Mouse (Mus musculus): ENCODE measurements around the gene Xk. TPM values are rescaled to one million over a fixed set of nuclear protein-coding genes. Genes with fewer than 3 reads are reported as not detected.
"Not testable (repeated sequence)": the region's sequence is repeated elsewhere in the genome, so short reads cannot be mapped to it uniquely, and the experiment has no call there.

Gene Xk
- polyA plus RNA-seq, 1 experiment: 0.28 TPM

DNA sequence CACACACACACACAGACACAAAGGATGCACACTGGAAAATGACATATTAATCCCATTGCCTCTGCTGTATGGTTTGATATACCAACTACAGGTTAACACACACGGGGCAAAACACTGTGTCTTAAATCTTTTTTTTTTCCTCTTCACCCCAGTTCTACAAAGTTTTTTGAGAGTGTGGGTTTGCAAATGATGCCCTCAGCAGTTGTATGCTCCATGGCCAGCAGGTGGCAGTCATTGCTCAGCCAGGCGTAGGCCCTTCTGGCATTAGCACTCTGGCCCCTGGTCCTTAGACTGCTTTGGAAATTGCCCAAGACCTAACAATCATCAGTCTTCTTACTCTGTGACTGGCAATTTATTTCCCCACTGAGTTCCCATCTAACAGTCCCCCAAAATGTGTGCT, 60.5 kb downstream of the Xk start:
- peak; percentile 8 for DNase-seq
- H3K27ac ChIP-seq (ENCODE audit: insufficient read depth, low read depth, low read length): not testable (repeated sequence)

DNA sequence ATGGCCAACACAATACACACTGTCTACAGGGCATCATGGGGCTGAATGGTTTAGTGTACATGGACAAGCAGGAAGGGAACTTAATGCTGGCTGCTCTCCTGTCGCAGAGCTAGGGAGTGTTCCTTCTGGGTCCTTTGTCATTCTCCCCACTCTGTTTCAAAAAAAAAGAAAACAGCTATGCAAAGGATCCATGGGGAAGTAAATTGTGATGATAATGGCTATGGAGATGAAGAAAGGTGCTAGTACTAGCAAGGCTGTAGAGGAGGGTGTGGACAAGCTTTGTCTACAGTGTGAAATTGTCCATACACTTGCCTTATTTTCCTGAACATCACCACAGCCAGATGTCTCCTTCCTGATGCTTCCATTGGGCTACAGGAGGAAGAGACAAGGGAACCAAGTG, 62.4 kb downstream of the Xk start:
- not testable (repeated sequence) for H3K4me3 ChIP-seq (ENCODE audit: insufficient read depth, low read depth, low read length); H3K4me1 ChIP-seq (ENCODE audit: control insufficient read depth, insufficient read depth, low read length); H3K36me3 ChIP-seq (ENCODE audit: control insufficient read depth, insufficient read depth, low read length); DNase-seq; H3K27me3 ChIP-seq (replicated peaks; ENCODE audit: control insufficient read depth, insufficient read depth, low read length); H3K27ac ChIP-seq (ENCODE audit: insufficient read depth, low read depth, low read length)
- 64% methylated on average over 1 of the region's 1 CpGs for WGBS

More for the DNA sequence above, 60.5 kb downstream of the Xk start:
- WGBS: 30% methylated on average over 2 of the region's 2 CpGs
- H3K36me3 ChIP-seq (ENCODE audit: control insufficient read depth, insufficient read depth, low read length); H3K4me3 ChIP-seq (ENCODE audit: insufficient read depth, low read depth, low read length); H3K27me3 ChIP-seq (replicated peaks; ENCODE audit: control insufficient read depth, insufficient read depth, low read length); H3K4me1 ChIP-seq (ENCODE audit: control insufficient read depth, insufficient read depth, low read length): not testable (repeated sequence)

DNA sequence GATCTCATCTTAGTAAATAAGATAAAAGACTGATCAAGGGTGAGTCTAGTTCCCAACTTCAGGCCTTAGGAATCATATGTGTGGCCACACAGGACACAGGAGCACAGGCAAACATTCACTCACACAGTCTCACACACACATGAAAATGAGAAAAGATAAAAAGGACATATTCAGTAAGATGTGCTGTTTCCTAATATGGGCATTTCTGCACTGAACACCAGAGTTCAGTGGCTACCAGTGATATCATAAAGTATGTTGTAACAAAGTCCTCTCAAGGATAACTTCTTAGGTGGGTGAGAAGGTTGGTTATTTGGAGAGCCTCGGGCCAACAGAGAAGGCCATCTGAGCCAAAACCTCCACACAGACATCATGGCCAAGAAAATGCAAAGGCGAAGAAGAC, 77.8 kb downstream of the Xk start, which contains the start of gene H2al1k:
TSS of gene H2al1k (plus strand) at position 301 of the 400 bp plus-strand sequence.
- DNase-seq; H3K27ac ChIP-seq (ENCODE audit: insufficient read depth, low read depth, low read length); H3K4me3 ChIP-seq (ENCODE audit: insufficient read depth, low read depth, low read length); H3K36me3 ChIP-seq (ENCODE audit: control insufficient read depth, insufficient read depth, low read length); H3K4me1 ChIP-seq (ENCODE audit: control insufficient read depth, insufficient read depth, low read length); H3K27me3 ChIP-seq (replicated peaks; ENCODE audit: control insufficient read depth, insufficient read depth, low read length): not testable (repeated sequence)
- WGBS: no CpG with 5 or more reads among the region's 2 CpGs

Other genes starting within 250 kb of the Xk start
- not detected in 2 replicates for gene Fthl17e, start 239.3 kb upstream of the Xk start, polyA plus RNA-seq (2012; rRNA removed)
- not detected in 2 replicates for gene Fthl17f, start 209.7 kb upstream of the Xk start, polyA plus RNA-seq (2012; rRNA removed)
- not detected in 2 replicates for gene 4930402K13Rik, start 168.2 kb upstream of the Xk start, polyA plus RNA-seq (2012; rRNA removed)
- gene Lancl3, start 72.9 kb upstream of the Xk start, polyA plus RNA-seq (2012; rRNA removed): 0.50 and 0.72 TPM in 2 replicates
- not detected in 2 replicates for gene Gm14862, start 15.9 kb upstream of the Xk start, polyA plus RNA-seq (2012; rRNA removed)
- gene H2al1m, start 11.0 kb downstream of the Xk start, polyA plus RNA-seq (2012; rRNA removed): not detected in 2 replicates
- not detected in 2 replicates for gene H2al1k, start 77.9 kb downstream of the Xk start, polyA plus RNA-seq (2012; rRNA removed)
- 1.5 and 2.4 TPM in 2 replicates for gene Cybb, start 215.0 kb downstream of the Xk start, polyA plus RNA-seq (2012; rRNA removed)

Data from kidney, adult 2 months (tissue).